Mouse (Mus musculus) gastrocnemius, postnatal 36 days (tissue): ENCODE results near the gene Vmn1r183. TPM values are rescaled to one million over a fixed set of nuclear protein-coding genes. Genes with fewer than 3 reads are reported as not detected.
"Not testable (repeated sequence)": the region's sequence is repeated elsewhere in the genome, so short reads cannot be mapped to it uniquely, and the experiment has no call there.

Experiments used
- DNase-seq, 2 experiments: peaks; one replicate each; pipeline ENCODE4 v3.0.0; 2022
- intact Hi-C: fragments of 180-260 bp; cut with DNase I; formaldehyde crosslinking; loops from one replicate; pipeline ENCODE4 v1.15.1; 2025
- long read RNA-seq, 2 experiments: library from polyadenylated mRNA; stranded (forward); transcript quantifications; one replicate each; pipeline ENCODE4 v2.0.0; 2021
- total RNA-seq, 2 experiments: library from RNA; stranded (reverse); gene quantifications; 2 replicates each; pipeline ENCODE4 v1.2.3; 2021

Vmn1r183 gene
- total RNA-seq, result not detected
- long read RNA-seq, experiment 1, result 0 reads
- long read RNA-seq, experiment 2, result 0 reads

- DNase-seq, result no peak
- intact Hi-C loops, result no loop called here
These were observed at the start of gene Vmn1r183 for GRCm38 (mm10) chr7:24052660-24053304. Vmn1r183 (plus strand) TSS chr7:24053254.

DNA sequence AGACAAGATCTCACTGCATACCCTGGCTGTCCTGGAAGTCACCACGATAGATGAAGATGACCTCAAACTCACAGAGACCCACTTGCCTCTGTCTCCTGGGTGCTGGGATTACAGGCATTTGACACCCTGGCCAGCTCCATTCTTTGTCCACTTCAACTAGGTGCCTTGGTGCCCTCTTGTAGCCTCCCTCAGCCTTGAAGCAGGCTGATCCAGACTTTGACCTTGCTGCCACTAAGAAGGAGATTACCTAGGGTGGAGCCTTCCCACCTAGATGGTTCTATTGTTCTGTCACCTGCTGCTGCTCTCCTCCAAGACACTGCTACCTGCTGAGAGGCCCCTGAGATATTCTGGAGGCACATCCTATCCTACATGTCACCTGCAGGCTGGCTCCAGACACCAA lies 21.4 kb downstream of the Vmn1r183 start:
- intact Hi-C loops, DNase-seq: not testable (repeated sequence)

DNA sequence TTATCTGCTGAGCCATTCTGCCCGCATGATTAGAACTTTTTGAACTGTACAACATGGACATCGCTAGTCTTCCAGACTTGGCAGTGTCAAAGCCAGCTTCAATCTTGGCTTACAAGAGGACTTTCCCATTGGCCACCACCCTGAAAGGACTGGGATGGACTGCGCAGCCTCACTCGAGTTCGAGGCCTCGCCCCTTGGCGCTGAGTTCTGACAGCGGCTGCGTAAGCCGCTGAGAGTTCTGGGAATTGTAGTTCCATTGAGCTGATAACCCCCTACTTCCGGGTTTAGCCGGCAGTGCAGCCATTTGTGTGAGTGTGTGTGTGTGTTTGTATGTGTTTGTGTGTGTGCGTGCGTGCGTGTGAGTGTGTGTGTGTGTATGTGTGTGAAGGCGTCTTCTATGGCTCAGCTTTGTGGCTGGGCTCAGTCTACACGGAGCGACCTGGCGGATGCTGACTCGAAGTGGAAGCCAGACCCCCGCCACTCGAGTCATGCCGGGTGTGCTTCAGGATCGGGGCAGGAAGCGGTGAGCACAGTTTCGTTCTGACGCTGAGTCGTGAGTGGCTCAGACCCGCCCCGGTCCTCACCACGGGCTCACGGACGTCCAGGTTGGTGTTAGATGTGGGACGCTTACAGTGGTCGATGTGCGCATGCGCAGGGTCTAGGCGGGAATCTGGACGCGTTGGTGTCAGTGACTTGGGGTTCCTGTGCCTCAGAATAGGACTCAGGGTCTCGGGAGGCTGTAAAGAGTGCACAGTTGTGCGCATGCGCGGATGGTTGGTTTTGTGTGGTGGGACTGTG lies 28.8 kb downstream of the Vmn1r183 start, which contains the start of gene Zfp180:
TSS of gene Zfp180 (plus strand) at position 291 of the 798 bp plus-strand sequence.
- peak; percentile 88 to 95 for DNase-seq
- intact Hi-C loops, result no loop called here

GRCm38 (mm10) chr7:24082457-24083235 lies 29.6 kb downstream of the Vmn1r183 start:
- intact Hi-C loops, result no loop called here
- DNase-seq, result no peak

DNA sequence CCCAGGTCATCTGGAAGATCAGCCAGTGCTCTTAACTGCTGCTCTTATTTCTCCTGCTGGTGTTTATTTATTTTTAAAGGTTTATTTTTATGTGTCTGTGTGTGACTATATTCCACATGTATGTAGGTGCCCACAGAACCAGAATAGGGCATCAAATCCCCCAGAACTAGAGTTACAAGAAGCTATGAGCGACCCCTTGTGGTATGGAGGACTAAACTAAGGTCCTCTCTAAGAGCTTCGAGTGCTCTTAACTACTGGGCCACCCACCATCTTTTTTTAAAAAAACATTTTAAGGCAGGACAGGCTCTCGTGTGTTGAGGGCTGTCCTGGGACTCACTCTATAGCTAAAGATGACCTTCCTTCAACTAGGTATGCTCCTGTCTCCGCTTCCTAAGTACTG lies 33.8 kb downstream of the Vmn1r183 start:
- intact Hi-C loops, result no loop called here
- DNase-seq, result no peak

DNA sequence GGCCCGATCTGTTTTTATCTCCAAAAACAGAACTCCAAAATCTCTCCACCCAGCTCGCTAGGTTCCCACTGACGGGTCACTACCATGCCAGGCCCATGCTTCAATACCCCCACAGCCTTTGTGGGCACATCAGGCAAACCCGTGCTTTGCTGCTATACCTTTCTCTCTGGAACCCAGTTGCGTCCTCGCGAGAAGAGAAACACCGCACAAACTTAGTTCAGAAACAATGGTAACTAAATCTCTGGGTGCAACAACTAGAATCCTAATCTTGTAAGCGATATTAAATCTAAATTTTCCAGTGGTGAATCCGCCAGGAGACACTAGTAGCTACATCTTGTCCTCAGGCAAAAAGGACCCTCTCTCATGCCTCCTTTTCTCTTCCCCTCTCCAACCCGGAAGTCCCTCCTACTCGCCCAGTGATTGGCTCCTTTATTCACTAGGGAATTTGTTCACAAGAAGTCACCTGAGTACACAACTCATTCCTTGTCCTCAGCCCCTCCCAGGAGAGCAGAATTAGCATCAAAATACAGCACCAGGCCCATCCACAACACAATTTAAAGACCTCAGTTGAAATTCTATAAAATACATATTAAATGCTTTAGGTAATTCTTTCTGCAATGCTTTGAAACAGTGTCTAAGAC lies 34.6 kb downstream of the Vmn1r183 start:
- DNase-seq, result no peak
- intact Hi-C loops, result no loop called here

- intact Hi-C loops, result no loop called here
- no peak for DNase-seq
These were observed 51.3 kb downstream of the Vmn1r183 start for GRCm38 (mm10) chr7:24104403-24104802.

GRCm38 (mm10) chr7:24105144-24105703 lies 52.2 kb downstream of the Vmn1r183 start:
- intact Hi-C loops, result no loop called here
- DNase-seq, result no peak

DNA sequence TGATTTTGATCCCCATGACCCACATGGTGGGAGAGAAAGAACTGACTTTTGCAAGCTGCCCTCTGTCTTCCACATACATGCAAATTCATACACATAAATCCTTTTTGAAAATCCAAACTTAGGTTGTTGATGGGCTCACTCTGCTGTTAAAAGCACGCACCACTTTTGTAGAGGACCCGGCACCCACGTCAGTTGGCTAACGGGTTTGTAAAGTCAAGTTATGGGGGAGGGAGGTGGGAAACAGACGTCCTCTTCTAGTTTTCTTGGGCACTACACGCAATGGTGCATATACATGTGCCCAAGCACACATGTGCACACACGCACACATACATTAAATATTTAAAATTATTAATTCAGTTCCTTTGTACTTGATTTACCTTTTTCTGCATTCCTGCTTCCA lies 57.8 kb downstream of the Vmn1r183 start:
- no peak for DNase-seq
- intact Hi-C loops, result loop anchor here (5.0 kb wide), 1 partner anchor 141 kb away; the partner anchor contains the start of gene Zfp108

GRCm38 (mm10) chr7:24111772-24112155 lies 58.7 kb downstream of the Vmn1r183 start:
- intact Hi-C loops, result loop anchor here (5.0 kb wide), 1 partner anchor 141 kb away; the partner anchor contains the start of gene Zfp108
- no peak for DNase-seq

DNA sequence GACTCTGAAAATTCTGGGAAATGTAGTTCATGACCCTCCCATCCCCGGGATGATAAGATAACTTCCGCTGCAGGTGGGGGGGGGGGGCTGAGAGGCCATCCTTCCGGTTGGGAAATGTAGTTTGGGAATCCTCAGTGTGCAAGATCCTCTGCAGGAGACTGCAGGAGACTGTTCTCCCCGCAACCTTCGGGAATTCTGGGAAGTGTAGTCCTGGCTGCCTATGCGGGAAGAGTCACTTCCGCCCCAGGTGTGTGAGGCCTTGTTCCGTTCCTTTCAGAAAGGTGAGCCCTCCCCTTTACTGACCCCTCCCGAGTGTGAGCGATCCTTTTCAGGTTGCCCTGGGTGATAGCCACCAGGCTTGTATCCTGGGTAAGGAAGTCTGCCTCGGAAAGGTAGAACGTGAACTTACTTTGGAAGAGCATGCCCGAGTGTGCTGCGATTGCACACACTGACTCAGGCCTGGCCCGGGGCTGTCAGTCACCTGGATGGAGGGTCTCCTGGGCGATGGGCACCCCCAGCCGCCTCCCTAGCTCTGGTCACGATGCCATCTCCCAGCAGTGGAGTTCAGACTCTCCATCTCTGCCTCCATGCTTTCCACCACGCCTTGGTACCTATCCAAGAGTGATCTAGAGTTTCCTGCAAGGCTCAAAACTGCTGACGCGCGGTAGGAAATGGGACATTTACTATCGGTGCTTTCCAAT lies 59.3 kb downstream of the Vmn1r183 start, which contains the start of gene Zfp112:
TSS of gene Zfp112 (plus strand) at position 159 of the 701 bp plus-strand sequence.
- intact Hi-C loops, result loop anchor here (5.0 kb wide), 1 partner anchor 140 kb away; the partner anchor contains the start of gene Zfp108
- peak; percentile 56 to 70 for DNase-seq

- intact Hi-C loops, result loop anchor here (5.0 kb wide), 1 partner anchor 139 kb away; the partner anchor contains the start of gene Zfp108
- no peak for DNase-seq
These were observed 59.9 kb downstream of the Vmn1r183 start for GRCm38 (mm10) chr7:24113001-24113400.

Other genes with a start within 250 kb of the Vmn1r183 start
- not detected for gene Vmn1r175, start 242.6 kb upstream of the Vmn1r183 start, total RNA-seq
- gene Vmn1r176, start 215.9 kb upstream of the Vmn1r183 start, total RNA-seq, result not detected
- gene Vmn1r177, start 186.8 kb upstream of the Vmn1r183 start, total RNA-seq, result not detected
- not detected for gene Vmn1r178, start 161.2 kb upstream of the Vmn1r183 start, total RNA-seq
- not detected for gene Vmn1r179, start 126.3 kb upstream of the Vmn1r183 start, total RNA-seq
- not detected for gene Vmn1r180, start 102.6 kb upstream of the Vmn1r183 start, total RNA-seq
- gene Vmn1r181, start 78.6 kb upstream of the Vmn1r183 start, total RNA-seq, result not detected
- gene V1rd19, start 51.6 kb upstream of the Vmn1r183 start, total RNA-seq, result not detected
- 10 to 100 TPM; 10.0 to 10.4 TPM for gene Zfp180, start 28.7 kb downstream of the Vmn1r183 start, total RNA-seq
- gene Zfp112, start 59.1 kb downstream of the Vmn1r183 start, total RNA-seq, result 1 to 10 TPM; 4.8 to 4.9 TPM
- gene Zfp235, start 80.9 kb downstream of the Vmn1r183 start, total RNA-seq, result 1 to 10 TPM; 3.5 to 5.0 TPM
- gene Zfp114, start 121.8 kb downstream of the Vmn1r183 start, total RNA-seq, result under 1 TPM; 0.33 to 0.35 TPM
- 1 to 10 TPM; 2.1 to 2.7 TPM for gene Zfp111, start 158.2 kb downstream of the Vmn1r183 start, total RNA-seq
- gene Zfp109, start 184.3 kb downstream of the Vmn1r183 start, total RNA-seq, result 1 to 10 TPM; 1.9 to 2.5 TPM
- gene Zfp108, start 201.5 kb downstream of the Vmn1r183 start, total RNA-seq, result 1 to 10 TPM; 1.2 to 1.9 TPM
- gene Zfp93, start 217.2 kb downstream of the Vmn1r183 start, total RNA-seq, result 1 to 10 TPM; 3.6 to 3.8 TPM
- 1 to 10 TPM; 2.5 to 2.7 TPM for gene Zfp61, start 248.0 kb downstream of the Vmn1r183 start, total RNA-seq